Mouse (Mus musculus) bone marrow, adult 2 months (tissue): ENCODE data around the gene Slc43a3.

Experiments
- CTCF ChIP-seq: fragments of 200-500 bp; IDR thresholded peaks from 2 replicates; pipeline ENCODE4 v1.5.1; 2011; ENCODE audit warnings: low read length, control low read depth; ENCODE audit not compliant: control insufficient read depth, insufficient read depth
- POLR2A ChIP-seq: fragments of 200-500 bp; IDR thresholded peaks from 2 replicates; pipeline ENCODE4 v1.6.1; 2011; ENCODE audit warnings: low read depth, mild to moderate bottlenecking, control low read depth, low read length, borderline replicate concordance; ENCODE audit not compliant: control insufficient read depth

DNA sequence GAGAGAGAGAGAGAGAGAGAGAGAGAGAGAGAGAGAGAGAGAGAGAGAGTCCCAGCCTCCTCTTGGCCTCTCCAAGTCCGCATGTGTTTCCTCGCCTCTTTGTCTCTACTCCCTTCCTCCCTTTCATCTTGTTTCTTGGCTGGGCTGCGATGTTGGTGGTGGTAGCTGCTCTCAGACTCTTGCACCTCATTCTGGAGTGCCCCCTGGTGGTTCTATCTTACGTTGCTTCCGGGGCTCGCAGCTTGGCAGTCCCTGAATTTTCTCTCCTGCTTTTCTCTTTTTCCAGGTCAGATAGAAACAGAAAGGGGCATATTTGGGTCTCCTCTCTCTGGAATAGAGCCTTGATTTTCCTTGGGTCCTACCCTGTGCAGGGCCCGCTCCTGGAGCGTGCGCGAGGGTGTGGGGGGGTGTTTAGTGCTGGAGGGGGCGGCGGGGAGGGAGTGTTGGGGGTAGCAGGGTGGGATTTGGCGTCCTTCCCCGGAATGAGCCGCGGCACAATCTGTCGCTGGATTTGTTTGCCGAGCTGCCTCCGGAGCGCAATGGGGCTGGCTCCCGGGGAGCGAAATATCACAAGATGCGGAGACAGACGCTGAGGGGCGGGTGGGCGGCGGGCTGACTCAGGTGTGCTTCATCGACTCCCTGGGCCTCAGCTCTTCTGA is 47.6 kb upstream of the Slc43a3 start:
- TF ChIP-seq POLR2A, result no peak
- TF ChIP-seq CTCF, result peak; percentile 68
